Mouse (Mus musculus) kidney, adult 2 months (tissue): Measurements from ENCODE around the gene Cep95.

Experiments used
- CTCF ChIP-seq: fragments of 200-500 bp; conservative IDR thresholded peaks from 2 replicates; pipeline ENCODE4 v1.5.1; 2011; ENCODE audit warnings: low read depth, mild to moderate bottlenecking, control low read depth, low read length, moderate library complexity, mixed read lengths; ENCODE audit not compliant: insufficient read depth, insufficient read length
- POLR2A ChIP-seq: fragments of 200-500 bp; IDR thresholded peaks from one replicate; pipeline ENCODE4 v1.6.1; 2011; ENCODE audit warnings: low read depth, low read length, control low read depth

DNA sequence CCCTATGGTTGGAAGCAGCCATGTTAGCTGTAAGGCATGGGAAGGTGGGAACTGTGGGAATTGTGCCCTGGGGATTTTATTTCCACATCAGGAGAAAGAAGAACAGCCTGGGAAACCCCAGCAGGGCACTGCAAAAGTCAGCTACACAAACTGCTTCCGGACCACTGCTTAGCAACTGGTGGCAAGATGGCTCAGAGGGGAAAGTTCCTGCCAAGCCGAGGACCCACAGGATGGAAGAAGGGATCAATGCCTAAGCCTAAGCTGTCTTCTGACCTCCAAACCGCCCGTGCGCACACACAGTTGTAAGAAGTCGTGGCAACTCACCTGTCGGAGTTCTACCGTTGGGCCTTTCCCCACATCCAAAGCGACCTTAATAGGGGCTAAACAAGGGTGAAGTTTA is 16.0 kb upstream of the Cep95 start:
- TF ChIP-seq CTCF = no peak
- TF ChIP-seq POLR2A = no peak
